Mouse (Mus musculus) hindbrain, embryonic 10.5 days (tissue): ENCODE results near the gene Spop. TPM values are rescaled to one million over a fixed set of nuclear protein-coding genes. Genes with fewer than 3 reads are reported as not detected.

Source experiments
- DNase-seq: peaks from one replicate; pipeline ENCODE4 v3.0.0-alpha.2; 2017; ENCODE audit warnings: low spot score
- H3K27ac ChIP-seq: fragments of 300-500 bp; sonication (generic); 2 replicates; pipeline ENCODE4 v1.5.1; 2016; ENCODE audit warnings: mild to moderate bottlenecking, moderate library complexity
- H3K27me3 ChIP-seq: fragments of 300-500 bp; sonication (generic); 2 replicates; pipeline ENCODE4 v1.6.1; 2016; ENCODE audit warnings: mild to moderate bottlenecking; ENCODE audit not compliant: poor library complexity, insufficient read depth, severe bottlenecking
- H3K36me3 ChIP-seq: fragments of 300-500 bp; sonication (generic); 2 replicates; pipeline ENCODE4 v1.6.1; 2016; ENCODE audit warnings: mild to moderate bottlenecking, moderate library complexity
- H3K4me1 ChIP-seq: fragments of 300-500 bp; sonication (generic); replicated peaks from 2 replicates; pipeline ENCODE4 v1.6.1; 2016; ENCODE audit warnings: mild to moderate bottlenecking
- H3K4me3 ChIP-seq: fragments of 300-500 bp; sonication (generic); 2 replicates; pipeline ENCODE4 v1.5.1; 2016; ENCODE audit warnings: mild to moderate bottlenecking, moderate library complexity
- H3K9me3 ChIP-seq: fragments of 300-500 bp; sonication (generic); 2 replicates; pipeline ENCODE4 v1.6.1; 2016; ENCODE audit warnings: mild to moderate bottlenecking, moderate library complexity
- WGBS: fragments of 180-500 bp; shearing (Covaris S2); methylation state at CpG from one replicate; pipeline ENCODE4 v1.1.7; 2016; 5-methylcytosine and 5-hydroxymethylcytosine counted together
- polyA plus RNA-seq: library from polyadenylated mRNA; unstranded; fragments of >200 nt; fragmentation: Nextera tagmentation; extraction: Ambion mirVana; gene quantifications from 2 replicates; pipeline ENCODE4 v1.2.1, GENCODE M21; 2016

The Spop gene
- polyA plus RNA-seq = 143 and 167 TPM in 2 replicates

DNA sequence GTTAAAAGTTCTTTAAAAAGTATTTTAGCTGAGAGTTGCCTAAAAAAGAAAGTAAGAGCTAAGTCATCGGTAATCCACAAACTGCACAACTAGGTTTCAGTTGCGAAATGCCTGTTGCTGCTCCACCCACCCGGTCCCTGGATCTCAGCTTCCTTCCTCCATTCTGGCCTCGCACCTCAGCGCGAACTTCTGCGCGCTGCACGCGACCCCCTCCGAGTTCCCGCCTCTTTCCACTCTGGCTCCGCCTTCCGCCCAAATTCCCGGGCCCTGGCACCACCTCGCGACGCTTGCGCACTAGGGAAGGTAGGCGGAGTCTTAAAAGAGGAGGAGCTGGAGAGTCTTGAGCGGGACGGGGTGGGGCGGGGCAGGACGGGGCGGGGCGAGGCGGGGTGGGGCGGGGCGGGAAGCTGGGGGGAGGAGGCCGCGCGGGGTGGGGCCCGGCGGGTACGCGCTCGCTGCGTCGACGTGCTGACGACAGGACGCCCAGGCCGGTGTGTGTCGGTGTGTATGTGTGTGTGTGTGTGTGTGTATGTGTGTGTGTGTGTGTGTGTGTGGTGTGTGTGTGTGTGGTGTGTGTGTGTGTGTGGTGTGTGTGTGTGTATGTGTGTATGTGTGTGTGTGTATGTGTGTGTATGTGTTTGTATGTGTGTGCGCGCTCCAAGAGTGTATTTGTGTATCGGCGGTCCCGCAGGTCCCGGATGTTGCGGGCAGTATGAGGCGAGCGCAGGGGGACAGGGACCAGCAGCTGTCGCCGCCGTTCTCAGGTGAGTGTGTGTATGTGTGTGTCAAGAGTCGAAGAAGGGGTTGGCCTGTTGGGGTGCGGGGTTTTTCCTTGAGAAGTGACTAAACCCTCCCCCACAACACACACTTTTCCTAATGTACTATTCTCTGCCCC is at the start of gene Spop:
TSS of gene Spop (plus strand) at position 440 of the 895 bp plus-strand sequence.
- peak; percentile 93 for DNase-seq
- H3K4me1 ChIP-seq = peaks cover 29% of the 10 kb centered on the region
- H3K9me3 ChIP-seq = no peaks in the 10 kb centered on the region
- 3% methylated on average over 58 of the region's 58 CpGs for WGBS
- peaks cover 19% of the 10 kb centered on the region for H3K27me3 ChIP-seq
- H3K4me3 ChIP-seq = peak within 1 kb of the TSS; percentile 74
- H3K27ac ChIP-seq = peak within 1 kb of the TSS; percentile 92
- peaks cover 8% of the 10 kb centered on the region for H3K36me3 ChIP-seq

DNA sequence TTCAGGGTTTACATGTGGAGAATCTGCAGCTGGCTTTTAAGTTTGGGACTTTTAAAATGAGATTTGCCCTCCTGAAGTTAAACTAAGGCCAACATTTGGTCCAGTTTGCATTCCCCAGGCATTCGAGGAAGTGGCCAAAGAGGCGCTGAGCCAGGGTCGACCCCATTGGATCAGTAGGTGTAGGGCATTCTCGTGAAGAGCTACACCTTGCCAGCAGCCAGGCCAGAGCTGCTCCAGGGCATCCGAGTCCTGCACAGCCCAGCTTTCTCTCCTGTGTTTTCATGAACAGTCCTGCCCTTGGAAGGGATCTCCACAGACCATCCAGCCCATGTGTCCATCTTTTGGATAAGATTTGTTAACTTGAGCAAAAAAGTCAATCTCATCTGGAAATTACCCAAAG is 49.5 kb upstream of the Spop start:
- WGBS = 83% methylated on average over 5 of the region's 5 CpGs
- Histone ChIP-seq H3K36me3 (0 out of 2 replicates have a peak, but pooled peaks cover 4% of the 10 kb centered on the region), H3K27ac (no peak overlapping the region), H3K27me3 (no peaks in the 10 kb centered on the region), H3K9me3 (no peaks in the 10 kb centered on the region), H3K4me3 (no peak overlapping the region), H3K4me1 (peaks cover 1% of the 10 kb centered on the region)
- DNase-seq = no peak

DNA sequence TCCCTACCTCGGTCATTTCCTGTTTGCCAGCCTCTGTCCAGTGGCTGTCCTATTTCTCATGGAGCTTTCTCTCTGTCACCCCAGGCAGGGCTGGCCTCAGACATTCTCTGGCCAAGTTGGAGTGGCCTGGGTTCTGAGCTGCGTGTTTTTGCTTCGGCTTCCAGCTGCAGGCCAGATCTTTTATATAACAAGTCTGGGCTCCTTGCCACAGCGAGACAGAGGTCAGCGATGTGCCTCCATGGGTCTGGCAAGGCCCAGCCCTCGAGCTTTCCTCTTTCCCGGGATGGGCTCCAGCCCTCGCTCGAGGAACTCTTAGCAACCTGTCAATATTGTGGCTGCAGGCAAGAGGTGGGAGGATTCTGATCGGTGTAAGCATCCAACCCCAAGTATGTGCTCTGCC is 48.3 kb upstream of the Spop start:
- Histone ChIP-seq H3K9me3 (no peaks in the 10 kb centered on the region), H3K4me3 (no peak overlapping the region), H3K27me3 (no peaks in the 10 kb centered on the region), H3K36me3 (peaks cover 8% of the 10 kb centered on the region; the same call in 1 of the 2 replicates), H3K4me1 (peaks cover 12% of the 10 kb centered on the region), H3K27ac (no peak overlapping the region)
- no peak for DNase-seq
- WGBS = 88% methylated on average over 10 of the region's 10 CpGs

DNA sequence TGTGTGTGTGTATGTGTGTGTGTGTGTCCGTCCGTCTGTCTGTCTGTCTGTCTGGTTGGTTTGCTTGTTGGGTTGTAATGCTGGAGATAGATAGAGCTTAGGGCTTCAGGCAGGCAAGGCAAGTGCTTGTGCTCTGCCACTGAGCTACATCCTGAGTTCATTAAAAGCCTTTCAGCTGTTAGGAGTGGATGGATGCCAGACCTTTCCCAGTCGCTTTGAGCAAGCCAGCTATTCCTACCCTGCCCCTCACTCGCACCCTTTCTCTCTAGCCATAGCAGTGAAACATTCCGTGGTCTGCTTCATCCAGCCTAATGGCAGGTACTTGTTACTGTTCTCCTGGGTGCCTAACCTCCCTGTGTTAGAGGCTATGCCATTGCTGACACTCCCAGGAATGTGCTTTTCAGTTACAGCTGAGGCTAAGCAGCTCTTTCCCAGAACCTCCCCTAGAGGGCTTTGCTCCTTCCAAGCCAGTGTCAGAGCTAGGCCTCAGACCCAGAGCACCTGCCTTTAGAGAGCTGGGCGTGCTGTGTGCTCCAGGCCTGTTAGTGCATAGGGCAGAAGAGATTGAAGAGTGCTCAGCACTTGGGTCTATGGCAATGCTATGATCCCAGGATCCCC is 47.5 kb upstream of the Spop start:
- peaks cover 8% of the 10 kb centered on the region; the same call in 1 of the 2 replicates for H3K36me3 ChIP-seq
- no peak overlapping the region for H3K4me3 ChIP-seq
- no peaks in the 10 kb centered on the region for H3K27me3 ChIP-seq
- H3K4me1 ChIP-seq = peaks cover 12% of the 10 kb centered on the region
- 86% methylated on average over 6 of the region's 6 CpGs for WGBS
- DNase-seq = no peak
- H3K27ac ChIP-seq = no peak overlapping the region
- no peaks in the 10 kb centered on the region for H3K9me3 ChIP-seq

DNA sequence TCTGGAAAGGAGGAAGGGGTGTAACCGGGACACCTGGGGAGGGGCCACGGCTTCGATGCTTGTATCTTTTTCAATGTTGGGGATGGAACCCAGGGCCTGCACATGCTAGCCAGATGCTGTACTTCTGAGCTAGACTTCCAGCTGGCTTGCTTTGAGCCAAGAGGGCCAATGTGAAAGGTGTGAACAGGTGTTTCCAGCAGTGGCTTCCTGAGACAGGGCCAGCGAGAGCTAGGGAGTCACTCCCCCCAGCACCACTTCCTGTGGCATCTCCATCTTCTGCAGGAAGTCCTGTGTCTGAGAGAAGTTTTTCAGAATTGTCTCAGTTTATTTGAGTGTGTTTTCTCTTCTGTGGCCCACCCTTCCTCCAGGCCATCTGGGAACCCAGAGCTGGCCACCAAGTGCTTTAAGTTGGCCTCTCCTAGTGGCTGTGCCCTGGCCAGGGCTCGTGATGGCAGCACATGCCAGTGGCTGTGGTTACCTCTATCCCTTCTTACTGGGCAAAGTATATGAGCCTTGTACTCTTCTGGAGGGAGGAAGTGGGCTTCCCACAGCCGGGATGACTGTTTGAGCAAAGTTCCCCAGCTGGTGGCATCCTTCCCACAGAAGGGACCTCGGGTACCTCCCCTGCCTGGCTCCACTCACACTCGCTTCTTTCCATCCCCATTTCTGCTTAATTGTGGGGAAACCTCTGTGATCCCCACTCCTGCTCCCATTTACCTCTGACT is 46.7 kb upstream of the Spop start:
- Histone ChIP-seq H3K4me1 (peaks cover 18% of the 10 kb centered on the region), H3K36me3 (peaks cover 14% of the 10 kb centered on the region), H3K4me3 (no peak overlapping the region), H3K27me3 (no peaks in the 10 kb centered on the region), H3K9me3 (no peaks in the 10 kb centered on the region), H3K27ac (no peak overlapping the region)
- no peak for DNase-seq
- 87% methylated on average over 8 of the region's 8 CpGs for WGBS

DNA sequence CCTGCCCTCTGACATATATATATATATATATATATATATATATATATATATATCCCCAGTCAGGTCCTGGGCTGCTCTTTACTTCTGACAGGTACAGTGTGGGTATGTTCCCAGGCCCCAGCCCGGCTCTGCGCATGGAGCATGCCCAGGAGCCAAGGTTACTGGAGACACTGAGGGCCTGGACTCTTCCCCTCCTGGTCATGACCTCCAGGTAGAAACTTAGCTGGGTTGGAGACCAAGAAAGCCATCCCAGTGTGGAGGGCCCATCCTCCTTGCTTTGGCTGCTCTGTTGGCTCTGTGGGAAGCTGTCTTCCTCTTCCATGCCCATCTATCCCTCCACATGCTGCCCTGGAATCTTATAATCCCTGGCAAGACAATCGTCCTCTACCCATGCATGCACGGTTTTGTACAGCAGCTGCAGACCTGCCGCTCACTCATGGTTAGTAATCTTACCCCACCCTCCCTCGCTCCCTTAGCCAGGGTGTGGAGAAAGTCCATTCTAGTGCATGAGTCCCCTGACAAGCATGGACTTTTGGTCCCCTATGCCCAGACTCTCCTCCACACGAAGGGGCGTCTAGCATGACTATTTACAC is 45.6 kb upstream of the Spop start:
- peaks cover 26% of the 10 kb centered on the region for H3K36me3 ChIP-seq

DNA sequence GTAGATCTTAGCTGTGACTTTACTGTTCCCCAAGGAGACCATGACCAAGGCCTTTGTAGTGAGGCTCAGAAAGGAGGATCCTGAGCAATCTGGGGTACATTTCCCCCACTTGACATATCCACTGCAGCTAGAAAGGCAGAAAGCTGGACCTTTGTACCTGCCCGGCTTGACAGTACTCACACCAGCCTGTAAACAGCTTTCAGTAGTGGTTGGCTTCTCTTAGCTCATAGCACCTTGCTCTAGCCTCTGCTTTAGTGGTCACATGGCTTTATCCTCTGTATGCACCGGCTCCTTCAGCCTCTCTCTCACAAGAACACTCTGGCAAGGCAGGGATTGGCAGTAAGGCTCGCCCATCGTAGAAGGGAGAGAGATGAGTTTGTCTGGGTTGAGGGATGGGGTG is 45.0 kb upstream of the Spop start:
- Histone ChIP-seq H3K27me3 (no peaks in the 10 kb centered on the region), H3K9me3 (no peaks in the 10 kb centered on the region), H3K4me3 (no peak overlapping the region), H3K36me3 (peaks cover 31% of the 10 kb centered on the region), H3K27ac (no peak overlapping the region), H3K4me1 (peaks cover 24% of the 10 kb centered on the region)
- WGBS = 95% methylated on average over 4 of the region's 4 CpGs
- no peak for DNase-seq

More for the DNA sequence above, 45.6 kb upstream of the Spop start:
- WGBS = 92% methylated on average over 8 of the region's 8 CpGs
- Histone ChIP-seq H3K4me1 (peaks cover 24% of the 10 kb centered on the region), H3K27ac (no peak overlapping the region), H3K4me3 (no peak overlapping the region), H3K9me3 (no peaks in the 10 kb centered on the region), H3K27me3 (no peaks in the 10 kb centered on the region)
- DNase-seq = no peak

DNA sequence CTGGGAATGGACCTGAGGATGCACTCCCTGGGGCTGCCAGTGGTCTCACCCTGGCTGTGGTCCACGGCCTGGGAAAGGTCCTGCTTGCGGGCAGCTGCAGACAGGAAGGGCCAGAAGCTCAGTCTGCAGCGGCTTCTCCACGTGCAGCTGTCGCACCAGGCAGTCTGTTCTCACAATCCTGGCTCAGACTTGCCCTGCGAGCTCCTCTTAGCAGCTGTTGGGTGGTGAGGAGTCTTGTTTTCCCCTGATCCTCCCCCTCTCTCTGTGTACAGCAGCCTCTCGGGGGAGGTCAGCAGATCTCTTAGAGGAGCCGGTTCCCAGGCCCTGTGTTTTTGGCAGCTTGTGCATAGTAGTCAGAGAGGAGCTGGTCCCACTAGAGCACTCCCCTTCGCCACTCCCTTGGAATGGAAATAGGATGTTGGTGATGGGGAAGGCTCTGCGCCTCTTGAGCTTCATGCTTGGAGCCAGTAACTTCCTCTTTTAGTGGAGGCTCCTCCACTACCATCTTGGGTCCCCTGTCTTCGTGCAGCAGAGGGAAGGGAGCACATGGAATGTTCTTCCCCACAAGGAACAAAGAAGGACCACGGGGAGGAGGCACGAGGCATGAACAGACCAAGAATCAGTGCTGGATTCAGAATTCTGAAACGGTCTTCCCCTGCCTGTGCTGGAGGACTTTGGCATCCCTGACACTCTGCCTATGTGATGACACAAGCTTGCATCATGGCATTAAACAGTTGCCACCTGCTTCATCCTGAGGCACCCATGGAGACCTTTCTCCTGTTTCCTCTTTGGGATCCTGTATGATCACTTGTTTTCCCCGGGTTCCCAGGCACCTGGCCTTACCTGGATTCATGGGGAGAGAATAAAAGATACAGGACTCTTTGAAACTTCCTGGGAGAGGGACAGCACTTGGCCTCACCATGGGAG is 43.7 kb upstream of the Spop start:
- H3K4me1 ChIP-seq = peaks cover 24% of the 10 kb centered on the region
- DNase-seq = no peak
- no peak overlapping the region for H3K4me3 ChIP-seq
- H3K36me3 ChIP-seq = peaks cover 41% of the 10 kb centered on the region
- no peaks in the 10 kb centered on the region for H3K9me3 ChIP-seq
- 75% methylated on average over 15 of the region's 15 CpGs for WGBS
- no peaks in the 10 kb centered on the region for H3K27me3 ChIP-seq
- H3K27ac ChIP-seq = peak overlapping the region; percentile 53; the same call in 1 of the 2 replicates

DNA sequence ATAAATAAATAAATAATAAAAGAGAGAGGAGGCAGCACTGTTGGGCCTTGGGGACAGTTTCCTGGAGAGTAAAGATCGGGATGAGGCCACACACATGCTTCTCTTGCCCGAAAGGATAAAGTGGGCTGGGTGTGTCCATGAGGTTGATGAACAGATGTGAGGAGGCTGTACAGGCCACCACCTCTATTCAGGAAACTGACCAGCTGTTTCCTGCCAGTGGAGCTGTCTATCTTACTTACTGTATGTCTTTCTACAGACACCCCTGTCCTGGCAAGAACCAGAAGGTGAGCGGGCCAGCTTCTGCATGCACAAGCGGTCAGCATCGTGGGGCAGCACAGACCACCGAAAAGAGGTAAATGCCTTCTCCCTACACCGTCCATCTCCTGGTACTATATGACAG is 42.7 kb upstream of the Spop start:
- Histone ChIP-seq H3K9me3 (no peaks in the 10 kb centered on the region), H3K36me3 (peaks cover 50% of the 10 kb centered on the region), H3K4me3 (no peak overlapping the region), H3K4me1 (peaks cover 24% of the 10 kb centered on the region), H3K27me3 (no peaks in the 10 kb centered on the region), H3K27ac (no peak overlapping the region)
- WGBS = 92% methylated on average over 7 of the region's 7 CpGs
- DNase-seq = no peak

DNA sequence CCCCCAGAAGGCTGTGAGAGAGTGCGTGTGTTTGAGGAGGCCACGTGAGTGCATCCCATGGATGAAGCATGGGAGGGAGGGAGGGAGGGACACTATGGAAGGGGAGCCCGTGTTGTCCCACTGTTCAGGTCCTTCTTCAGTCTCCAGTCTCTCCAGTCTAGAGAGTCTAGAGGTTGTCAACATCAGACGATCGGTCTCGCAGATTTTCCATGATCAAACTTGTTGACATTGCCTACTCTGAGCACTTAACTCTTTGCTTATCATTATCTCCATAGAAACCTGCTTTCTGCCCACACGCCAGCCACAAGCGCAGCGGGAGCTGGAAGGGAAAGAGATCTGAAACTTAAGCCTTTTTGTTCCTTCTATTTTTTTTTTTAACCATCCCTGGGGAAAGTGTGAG is 35.0 kb upstream of the Spop start:
- no peak overlapping the region for H3K4me3 ChIP-seq
- no peaks in the 10 kb centered on the region for H3K4me1 ChIP-seq
- H3K27ac ChIP-seq = no peak overlapping the region
- DNase-seq = no peak
- H3K9me3 ChIP-seq = no peaks in the 10 kb centered on the region
- no peaks in the 10 kb centered on the region for H3K27me3 ChIP-seq
- 86% methylated on average over 9 of the region's 9 CpGs for WGBS
- peaks cover 71% of the 10 kb centered on the region for H3K36me3 ChIP-seq

DNA sequence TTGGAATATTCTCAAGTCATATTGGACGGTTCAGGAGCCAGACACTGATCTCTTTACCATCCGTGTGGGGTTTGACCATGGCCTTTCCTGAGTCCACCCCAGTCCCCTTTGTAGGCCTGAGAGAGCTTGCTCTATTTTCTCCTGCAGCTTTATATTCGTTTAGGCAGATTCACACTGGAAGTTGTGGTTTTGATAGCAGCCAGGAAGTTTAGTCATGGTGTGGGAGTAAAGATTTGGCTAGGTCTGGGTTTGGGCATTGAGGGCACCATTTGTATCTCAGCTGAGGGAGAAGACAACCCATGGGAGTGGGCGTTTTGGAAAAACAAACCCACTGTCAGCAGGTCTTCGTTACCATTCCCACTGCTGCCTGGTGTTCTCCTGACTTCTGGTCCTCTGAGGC is 34.3 kb upstream of the Spop start:
- WGBS = 76% methylated on average over 5 of the region's 5 CpGs
- no peak overlapping the region for H3K4me3 ChIP-seq
- H3K9me3 ChIP-seq = no peaks in the 10 kb centered on the region
- DNase-seq = no peak
- no peak overlapping the region for H3K27ac ChIP-seq
- H3K27me3 ChIP-seq = no peaks in the 10 kb centered on the region
- H3K36me3 ChIP-seq = peaks cover 65% of the 10 kb centered on the region
- H3K4me1 ChIP-seq = no peaks in the 10 kb centered on the region

DNA sequence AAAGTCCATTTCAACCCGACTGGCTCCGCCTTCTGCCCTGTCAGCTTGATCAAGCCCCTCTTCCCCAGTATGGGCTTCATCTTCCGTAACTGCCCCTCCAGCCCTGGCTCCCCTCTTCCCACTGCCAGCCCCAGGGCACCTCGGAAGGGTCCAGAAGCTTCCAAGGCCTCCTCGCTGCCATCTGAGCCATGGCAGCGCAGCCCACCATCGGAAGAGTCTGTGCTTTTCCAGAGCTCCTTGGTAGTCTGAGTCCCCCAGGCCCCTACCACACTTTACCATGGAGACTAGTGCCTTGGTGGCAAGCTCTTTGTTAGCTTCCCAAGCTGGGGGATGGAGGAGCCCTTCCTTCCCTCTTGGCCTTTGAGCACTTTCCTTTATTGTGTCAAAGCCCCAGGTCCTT is 33.2 kb upstream of the Spop start:
- DNase-seq = no peak
- Histone ChIP-seq H3K27me3 (no peaks in the 10 kb centered on the region), H3K9me3 (no peaks in the 10 kb centered on the region), H3K27ac (no peak overlapping the region), H3K4me3 (no peak overlapping the region), H3K36me3 (peaks cover 53% of the 10 kb centered on the region), H3K4me1 (peaks cover 3% of the 10 kb centered on the region)
- 93% methylated on average over 7 of the region's 7 CpGs for WGBS
